Mouse (Mus musculus) layer of hippocampus, postnatal 14 days (tissue): Measurements from ENCODE around the gene Echdc2. TPM values are rescaled to one million over a fixed set of nuclear protein-coding genes. Genes with fewer than 3 reads are reported as not detected.
"Not testable (repeated sequence)": the region's sequence is repeated elsewhere in the genome, so short reads cannot be mapped to it uniquely, and the experiment has no call there.

Experiments
- DNase-seq, 2 experiments: peaks; one replicate each; pipeline ENCODE4 v3.0.0; 2021 to 2022; ENCODE audit warnings: low spot score in 2 of 2, mixed read lengths in 1 of 2
- long read RNA-seq, 2 experiments: library from polyadenylated mRNA; stranded (forward); transcript quantifications; one replicate each; pipeline ENCODE4 v2.0.0; 2021
- total RNA-seq, 2 experiments: library from RNA; stranded (reverse); gene quantifications; 2 replicates each; pipeline ENCODE4 v1.2.3; 2021

The Echdc2 gene
- total RNA-seq = 10 to 100 TPM; 12.0 to 14.1 TPM
- long read RNA-seq, experiment 1, transcript Echdc2-209 (10 exons, 1,319 nt) = major isoform, 6 of 15 reads
- long read RNA-seq, experiment 1, partial matches to known transcripts = 1 of 15 reads
- long read RNA-seq, experiment 1, other reads (novel, unspliced or antisense) = 4 of 15 reads
- long read RNA-seq, experiment 2, transcript Echdc2-201 (10 exons, 1,307 nt) = major isoform, 6 of 17 reads
- long read RNA-seq, experiment 2, partial matches to known transcripts = 1 of 17 reads
- long read RNA-seq, experiment 2, other reads (novel, unspliced or antisense) = 6 of 17 reads

DNA sequence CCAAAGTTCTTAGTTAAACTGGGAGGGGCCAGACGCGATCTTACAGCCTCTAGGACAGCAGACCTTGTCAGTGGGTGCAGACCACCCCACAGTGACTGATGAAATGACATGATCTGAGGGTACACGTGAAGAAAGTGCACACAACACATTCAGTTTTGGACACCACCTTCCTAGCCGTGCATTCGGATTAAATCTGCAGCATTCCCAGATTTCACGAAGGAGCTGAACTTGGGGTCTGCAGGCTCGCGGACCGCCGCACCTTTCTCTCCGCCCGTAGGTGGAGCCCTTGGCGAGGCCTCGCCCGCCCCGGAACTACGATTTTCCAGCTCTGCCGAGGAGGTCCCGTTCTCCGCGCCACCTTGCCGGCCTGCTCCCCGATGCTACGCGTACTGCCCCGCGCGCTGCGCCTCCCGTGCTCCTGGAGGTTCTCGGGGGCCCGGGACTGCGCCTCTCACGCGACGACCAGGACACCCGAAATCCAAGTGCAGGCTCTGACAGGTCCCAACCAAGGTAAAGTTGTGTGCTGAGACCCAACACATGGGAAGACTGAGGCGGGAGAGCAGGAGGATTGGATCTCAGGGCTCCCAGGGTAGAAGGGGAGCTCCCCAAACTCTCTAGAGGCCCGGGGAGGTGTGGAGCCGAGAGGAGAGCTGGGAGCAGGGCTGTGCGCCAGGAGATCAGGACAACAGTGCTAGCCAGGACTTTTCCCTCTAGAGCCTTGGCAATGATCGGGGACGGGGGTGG is at the start of gene Echdc2:
Gene Echdc2, plus strand, starts transcription at position 286 of the 744 bp plus-strand sequence.
- DNase-seq = peak; percentile 8 to 13

DNA sequence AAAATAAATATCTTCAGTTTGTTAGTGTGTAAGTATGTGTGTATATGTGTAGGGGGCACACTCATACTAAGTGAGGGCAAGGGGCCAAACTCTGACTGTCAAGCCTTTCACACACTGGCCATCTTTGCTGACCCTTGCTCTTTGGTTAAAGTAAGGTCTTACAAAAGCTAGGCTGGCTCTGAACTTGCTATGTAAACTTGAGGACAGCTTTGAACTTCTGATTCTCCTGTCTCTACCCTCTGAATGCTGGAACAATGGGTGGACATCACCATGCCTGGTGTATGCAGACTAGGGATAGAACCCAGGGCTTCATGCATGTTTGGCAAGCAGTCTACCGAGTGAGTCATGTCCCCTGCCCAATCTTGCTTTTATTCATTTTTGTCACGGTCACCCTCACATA is 48.8 kb upstream of the Echdc2 start:
- DNase-seq = no peak

DNA sequence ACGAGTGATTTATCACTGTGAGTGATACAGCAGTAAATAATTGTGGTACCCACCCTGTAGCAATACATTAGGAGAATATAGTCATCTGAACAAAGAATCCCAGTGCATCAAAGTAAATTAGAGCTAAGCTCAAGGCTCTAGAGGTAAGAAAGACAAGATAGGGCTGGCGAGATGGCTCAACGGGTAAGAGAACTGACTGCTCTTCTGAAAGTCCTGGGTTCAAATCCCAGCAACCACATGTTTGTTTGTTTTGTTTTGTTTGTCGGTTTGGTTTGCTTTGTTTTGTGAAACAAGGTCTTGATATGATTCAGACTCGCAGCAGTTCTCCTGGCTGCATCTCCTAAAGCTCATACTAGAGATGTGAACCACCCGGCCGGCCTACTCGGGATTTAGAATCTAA is 47.7 kb upstream of the Echdc2 start:
- peak; percentile 4 to 5 for DNase-seq

DNA sequence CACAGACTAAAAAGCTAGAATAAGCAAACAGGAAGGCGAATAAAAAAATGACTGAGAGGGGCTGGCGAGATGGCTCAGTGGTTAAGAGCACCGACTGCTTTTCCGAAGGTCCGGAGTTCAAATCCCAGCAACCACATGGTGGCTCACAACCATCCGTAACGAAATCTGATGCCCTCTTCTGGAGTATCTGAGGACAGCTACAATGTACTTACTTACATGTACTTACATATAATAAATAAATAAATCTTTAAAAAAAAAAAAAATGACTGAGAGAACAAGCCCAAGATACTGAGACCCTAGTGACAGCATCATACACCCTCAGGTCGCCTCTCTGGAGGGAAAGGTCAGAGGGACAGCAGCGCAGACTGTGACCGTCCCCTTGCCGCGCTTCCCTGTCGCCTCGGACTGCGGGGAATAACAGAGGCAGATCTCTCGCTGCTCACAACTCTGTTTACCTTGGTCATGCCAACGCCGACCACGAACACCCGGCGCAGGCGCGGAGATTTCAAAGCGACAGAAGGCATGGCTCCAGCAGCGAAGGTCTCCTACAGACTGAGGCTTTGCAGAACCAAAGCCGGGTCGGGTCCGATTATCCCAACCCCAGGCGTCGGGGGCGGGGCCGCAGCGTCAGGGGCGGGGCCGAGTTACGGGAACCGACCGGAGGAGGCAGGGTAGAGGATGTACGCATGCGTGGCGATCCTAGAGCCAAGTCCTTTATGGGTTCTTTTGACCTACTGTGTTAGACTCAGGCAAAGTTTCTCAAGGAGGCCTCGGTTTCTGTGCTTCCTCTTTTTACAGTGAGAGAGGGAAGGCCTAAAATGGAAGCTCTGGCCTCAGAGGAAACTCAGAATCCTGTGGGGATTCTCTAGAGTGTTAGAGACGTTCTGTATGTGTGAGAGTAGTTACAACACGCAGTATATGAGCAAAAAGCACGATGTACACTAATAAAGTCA is 47.0 kb upstream of the Echdc2 start:
- DNase-seq = peak; percentile 89 to 93

DNA sequence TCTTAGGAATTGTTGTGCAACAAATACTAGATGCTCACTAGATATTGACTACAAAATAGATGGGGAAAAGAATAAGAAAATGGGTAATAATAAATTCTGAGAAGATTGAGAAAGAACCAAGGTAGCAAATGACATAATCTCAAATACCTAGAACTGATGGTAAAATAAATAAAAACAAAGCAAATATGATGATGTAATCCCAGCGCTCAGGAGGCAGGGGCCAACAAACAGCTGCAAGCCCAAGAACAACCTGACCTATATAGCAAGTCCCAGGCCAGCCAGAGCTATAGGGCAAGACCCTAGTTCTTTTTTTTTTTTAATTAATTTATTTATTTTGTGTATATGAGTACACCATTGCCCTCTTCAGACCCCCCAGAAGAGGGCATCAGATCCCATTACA is 41.1 kb upstream of the Echdc2 start:
- DNase-seq = no peak

DNA sequence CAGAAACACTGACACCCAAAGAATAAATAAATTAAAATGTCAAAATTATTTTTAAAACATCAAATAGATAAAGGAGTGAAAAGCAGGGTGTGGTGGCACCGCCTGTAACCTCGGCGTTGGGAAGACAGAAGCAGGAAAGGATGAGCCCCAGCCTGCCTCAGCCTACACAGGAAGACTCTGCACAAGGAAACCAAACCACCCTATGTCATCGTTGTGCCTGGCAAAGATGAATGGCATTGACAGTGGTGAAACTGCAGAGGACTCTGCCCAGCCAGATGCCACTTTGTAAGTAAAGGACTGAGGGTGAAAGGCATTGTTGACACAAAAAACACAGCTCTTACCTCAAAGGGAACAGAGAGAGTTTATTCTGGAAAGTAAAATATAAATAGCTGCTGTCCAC is 39.0 kb upstream of the Echdc2 start:
- DNase-seq = no peak

DNA sequence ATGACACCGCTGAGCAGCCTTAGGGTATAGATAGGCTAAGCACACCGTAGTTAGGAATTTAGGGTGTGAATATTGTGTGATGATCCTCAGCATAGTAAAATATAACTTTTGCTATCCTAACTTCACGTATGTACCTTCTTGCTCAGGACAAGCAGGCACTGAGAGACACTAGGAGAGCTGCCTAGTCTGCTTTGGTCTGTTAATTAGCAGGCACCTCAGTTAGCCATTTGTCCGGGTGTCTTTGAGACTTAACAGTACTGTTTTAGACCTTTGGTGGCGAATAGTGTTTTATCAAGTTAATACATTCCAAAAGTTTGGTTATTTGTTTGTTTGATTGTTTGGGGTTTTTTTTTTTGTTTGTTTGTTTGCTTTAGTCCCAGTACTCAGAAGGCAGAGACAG is 37.7 kb upstream of the Echdc2 start:
- DNase-seq = no peak

DNA sequence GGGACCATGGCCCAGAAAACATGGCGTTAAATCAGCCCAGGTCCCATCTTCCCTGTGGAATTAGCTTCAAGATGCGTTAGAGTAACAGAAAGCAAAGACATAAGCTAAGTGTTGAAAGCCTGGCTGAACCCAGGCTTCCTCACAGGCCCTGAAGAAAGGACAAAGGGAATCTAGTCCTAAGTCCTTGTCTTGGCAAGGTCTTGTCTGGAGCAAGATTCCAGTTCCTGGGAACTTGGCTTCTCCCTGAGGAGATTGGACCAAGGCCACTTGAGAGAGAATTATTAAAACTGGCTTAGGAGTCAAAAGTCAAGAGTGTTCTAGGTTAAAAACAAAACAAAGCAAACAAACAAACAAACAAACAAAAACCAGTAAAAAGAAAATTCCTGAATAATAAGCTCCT is 36.9 kb upstream of the Echdc2 start:
- no peak for DNase-seq

DNA sequence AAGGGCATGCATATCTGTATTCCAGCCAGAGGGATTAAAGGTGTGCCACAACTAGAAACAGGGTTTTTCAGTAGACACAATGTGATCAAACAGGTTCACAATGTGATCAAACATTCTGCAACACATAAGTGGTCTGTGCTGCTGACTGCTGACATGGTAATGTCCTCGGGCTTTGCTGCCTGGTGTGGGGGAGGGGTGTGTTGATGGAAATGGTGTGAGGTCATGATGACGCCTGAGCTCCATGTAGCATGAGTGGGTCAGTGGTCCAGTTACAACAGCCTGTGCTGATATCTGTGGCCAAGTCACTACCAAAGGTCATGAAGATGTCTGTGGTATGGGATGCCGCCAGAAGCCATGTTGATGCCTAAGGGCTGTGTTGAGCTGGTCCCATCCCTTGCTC is 34.8 kb upstream of the Echdc2 start:
- no peak for DNase-seq

DNA sequence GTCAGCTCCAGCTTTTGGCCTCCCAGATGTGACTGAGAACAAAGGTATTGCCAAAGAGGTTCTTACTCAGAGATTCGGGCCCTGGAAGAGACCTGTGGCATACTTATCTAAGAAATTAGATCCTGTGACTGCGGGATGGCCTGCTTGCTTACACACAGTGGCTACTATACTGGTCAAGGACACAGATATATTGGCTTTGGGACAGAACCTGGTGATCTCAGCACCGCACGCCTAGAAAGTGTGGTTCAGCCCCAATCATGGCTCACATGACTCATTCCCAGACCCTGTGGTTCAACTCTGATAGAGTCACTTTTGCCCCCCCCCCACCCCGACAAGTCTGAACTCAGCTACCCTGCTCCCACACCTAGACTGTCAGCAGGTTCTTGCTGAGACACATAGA is 28.3 kb upstream of the Echdc2 start:
- no peak for DNase-seq

DNA sequence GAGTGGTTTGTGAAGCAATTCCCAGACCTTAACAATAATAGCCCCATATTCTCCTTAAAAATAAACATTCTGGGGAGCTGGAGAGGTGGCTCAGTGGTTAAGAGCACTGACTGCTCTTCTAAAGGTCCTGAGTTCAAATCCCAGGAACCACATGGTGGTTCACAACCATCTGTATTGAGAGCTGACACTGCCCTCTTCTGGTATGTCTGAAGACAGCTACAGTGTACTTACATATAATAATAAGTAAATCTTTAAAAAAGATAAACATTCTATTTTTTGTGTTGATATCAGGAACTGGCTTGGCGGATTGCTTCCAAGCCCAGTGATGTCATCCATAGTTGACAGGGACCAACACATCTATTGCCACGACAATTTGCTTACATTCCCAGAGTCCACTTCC is 22.1 kb upstream of the Echdc2 start:
- not testable (repeated sequence) for DNase-seq

DNA sequence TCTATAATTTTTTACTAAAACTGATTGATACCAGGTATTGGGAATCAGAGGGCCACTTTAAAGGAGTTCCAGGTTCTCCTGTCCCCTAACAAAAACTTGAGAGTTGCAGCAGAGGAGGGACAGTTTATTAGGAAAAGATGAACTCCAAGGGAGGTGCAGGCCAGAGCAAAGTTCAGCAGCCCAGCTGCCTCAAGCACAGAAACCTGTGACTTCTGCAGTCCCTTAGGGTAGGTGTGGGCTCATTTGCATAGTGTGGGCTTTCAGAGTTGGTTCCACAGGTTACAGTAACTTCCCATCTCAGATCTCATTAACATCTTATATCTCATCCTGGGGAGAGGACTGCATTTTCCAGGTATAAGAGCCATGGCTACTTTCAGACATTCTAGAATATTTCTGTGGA is 21.5 kb upstream of the Echdc2 start:
- DNase-seq = no peak

DNA sequence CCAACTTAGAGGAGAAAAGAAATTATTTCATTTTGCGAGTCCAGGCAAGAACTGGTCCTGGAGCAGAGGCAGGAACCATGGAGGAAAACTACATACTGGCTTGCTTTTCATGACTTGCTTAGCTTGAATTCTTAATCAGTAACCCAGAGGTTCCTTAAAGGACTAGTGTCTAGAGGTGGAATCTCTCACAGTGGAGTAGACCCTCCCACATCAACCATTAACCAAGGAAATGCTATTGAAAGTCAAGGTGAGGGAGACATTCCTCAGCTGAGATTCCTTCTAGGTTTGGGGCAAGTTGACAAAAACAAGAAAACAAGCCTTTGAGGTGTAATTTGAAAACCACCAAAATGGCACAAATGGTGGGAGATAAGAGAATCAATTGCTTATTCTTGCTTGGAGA is 20.4 kb upstream of the Echdc2 start, which contains the start of gene Scp2:
Gene Scp2, minus strand, starts transcription at position 119 of the 400 bp plus-strand sequence.
- no peak for DNase-seq

DNA sequence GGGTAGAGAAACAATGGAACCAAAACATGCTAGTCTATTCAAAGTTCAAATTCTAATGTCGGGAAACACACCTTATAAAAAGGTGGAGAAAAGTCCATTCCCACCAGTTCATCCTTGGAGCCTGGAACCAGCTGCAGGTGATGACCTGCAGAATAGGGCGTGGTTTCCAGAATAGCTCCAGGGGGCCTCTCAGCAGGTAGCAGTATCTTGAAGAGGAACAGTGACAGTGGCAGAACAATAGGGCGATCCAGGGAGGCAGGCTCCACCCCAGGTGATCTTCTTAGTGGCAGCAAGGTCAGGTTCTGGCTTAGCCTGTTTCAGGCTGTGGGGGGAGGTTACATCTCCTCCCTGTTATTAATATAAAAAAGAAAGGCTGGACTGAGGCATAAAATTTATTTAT is 19.7 kb upstream of the Echdc2 start:
- not testable (repeated sequence) for DNase-seq

DNA sequence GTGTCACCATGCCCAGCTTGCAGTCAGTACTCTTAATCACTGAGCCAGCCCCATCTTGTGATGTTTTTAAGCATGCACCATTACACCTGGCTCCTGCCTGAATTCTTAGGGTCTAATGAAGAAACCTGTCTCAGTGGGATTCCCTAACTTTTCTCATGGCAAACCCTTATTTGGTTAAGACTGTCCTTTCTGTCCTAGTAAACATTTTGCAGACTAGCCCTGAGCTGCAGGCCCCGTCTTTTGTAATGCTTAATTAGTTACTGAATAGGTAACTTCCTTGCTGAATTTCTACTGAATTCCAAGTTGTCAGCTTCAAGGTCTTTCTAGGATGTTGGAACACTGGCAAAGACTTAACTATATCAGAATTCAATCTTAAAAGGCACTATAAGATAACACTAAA is 10.1 kb upstream of the Echdc2 start:
- DNase-seq = not testable (repeated sequence)

DNA sequence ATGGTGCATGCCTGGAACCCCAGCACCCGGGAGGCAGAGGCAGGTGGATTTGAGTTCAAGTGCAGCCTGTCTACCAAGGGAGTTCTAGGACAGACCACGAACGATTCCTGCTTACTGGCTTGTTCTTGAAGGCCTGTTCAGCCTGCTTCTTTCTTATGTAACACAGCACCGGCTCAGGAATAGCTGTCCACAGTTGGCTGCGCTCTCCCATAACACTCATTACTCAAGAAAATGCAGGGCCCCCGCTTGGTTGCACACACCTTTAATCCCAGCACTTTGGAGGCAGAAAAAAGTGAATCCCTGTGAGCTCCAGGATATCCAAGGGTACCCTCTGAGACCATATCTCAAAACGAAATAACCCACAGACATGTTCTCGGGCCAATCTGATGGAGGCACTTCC is 3.3 kb upstream of the Echdc2 start:
- DNase-seq = no peak

DNA sequence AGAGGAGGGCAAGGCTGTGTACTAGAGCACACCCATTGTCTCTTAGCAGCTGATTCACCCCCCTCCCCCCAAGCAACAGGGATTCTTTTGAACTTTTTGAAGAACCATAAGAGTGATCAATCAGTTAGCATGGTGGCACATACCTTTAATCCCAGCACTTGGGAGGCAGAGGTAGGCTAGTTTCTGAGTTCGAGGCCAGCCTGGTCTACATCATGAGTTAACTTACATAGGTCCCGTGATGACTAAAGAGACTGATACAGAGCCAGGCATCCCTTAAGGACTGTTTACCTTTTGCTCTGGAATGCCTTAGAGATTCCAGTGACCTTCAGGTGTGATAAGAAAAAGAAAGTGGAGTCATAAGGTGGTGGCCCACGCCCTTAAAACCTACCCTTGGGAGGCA is 1.9 kb upstream of the Echdc2 start:
- no peak for DNase-seq

DNA sequence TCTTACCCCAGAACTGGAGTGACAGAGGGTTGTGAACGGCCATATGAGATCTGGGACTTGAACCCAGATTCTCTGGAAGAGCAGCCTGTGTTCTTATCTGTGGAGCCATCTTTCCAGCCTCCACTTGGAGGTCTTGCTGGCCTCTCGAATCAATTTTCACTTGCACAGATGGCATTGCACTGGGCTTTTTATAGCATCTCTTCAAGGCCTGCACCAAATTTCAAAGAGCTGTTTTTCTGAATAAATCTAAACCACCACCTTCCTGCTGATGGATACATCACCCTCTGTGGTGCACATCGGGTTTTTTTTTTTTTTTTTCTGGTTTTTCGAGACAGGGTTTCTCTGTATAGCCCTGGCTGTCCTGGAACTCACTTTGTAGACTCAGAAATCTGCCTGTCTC is 1.6 kb downstream of the Echdc2 start:
- no peak for DNase-seq

DNA sequence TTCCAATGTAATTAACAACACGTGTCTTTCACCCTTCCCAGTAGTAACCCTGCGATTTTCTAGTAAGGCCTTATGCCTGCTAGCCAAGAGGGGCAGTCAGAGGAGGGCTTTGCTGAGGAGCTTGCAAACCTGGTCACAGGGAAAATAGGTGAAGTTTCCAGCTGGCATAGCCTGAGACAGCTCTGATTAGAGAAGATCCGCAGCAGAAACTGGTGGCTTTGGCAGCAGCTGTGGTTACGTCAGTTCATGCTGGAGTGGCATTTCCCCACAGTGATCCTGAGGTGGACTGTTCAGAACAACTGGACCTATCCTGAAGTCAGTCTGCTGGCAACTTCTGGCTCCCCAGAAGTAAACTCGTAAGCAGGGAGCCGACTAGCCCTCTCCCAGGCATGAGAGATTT is 2.8 kb downstream of the Echdc2 start:
- DNase-seq = no peak

DNA sequence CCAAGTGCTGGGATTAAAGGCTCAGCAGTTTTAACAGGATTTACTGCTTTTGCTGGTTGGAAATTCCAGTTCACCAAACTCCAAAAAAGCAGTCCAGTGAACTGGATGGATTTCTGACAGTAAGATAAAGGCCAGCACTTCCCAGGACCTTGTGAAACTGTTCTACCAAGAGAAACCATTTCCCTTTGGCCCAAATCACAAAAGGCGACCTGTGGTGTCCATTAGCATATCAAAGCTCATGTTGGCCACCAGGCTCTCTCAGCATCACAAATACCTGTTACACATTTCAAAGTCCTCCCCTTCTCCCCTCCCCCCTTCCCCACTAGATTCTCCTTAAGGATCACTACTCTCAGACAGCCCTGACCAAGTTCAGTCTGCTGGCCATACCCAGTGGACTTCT is 17.0 kb downstream of the Echdc2 start:
- DNase-seq = no peak

DNA sequence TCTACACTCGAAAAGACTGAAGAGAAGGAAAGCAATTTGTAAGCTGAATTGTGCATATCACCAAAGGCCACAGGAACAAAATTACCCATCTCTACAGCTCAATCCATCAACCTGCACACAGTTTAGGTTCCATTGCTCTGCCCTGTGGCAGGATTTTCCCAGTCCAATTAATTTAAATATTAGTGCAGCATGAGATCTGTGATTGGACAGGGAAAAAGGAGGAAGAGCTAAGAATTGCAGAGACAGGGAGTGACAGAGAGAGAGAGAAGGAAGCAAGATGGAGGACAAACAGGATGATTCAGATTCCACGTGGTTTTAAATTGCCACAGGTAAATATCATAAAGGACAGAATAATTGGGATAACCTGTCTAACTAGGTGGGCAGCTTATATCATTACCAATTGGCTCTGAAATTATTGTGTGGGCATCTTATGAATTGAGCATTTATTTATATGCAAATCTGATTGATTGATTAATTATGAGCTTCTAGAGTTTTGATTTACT is 27.6 kb downstream of the Echdc2 start:
- DNase-seq = no peak
